Mouse (Mus musculus) frontal cortex, postnatal 10 days (tissue): ENCODE measurements around the gene Selenof.

Source experiments
- DNase-seq, 2 experiments: peaks; one replicate each; pipeline ENCODE4 v3.0.0; 2022; ENCODE audit warnings: low spot score in 2 of 2, mixed read lengths in 1 of 2

Gene Selenof

GRCm38 (mm10) chr3:144642141-144642540 is 72.0 kb downstream of the Selenof start:
- DNase-seq, result no peak

- DNase-seq, result peak; percentile 37 to 64
Observed at GRCm38 (mm10) chr3:144643301-144643871, 73.3 kb downstream of the Selenof start.

- DNase-seq, result no peak
Observed at GRCm38 (mm10) chr3:144644202-144644601, 74.1 kb downstream of the Selenof start.
